Comparison of ENCODE assay signal across 9 mouse cellular contexts in genomic region chr2:141998901-141999300, GRCm38 (mm10).
A peak's percentile ranks its signal among the peaks of the same experiment; 100 is the strongest.
DNase-seq lines count a peak whose midpoint lies in the region; ATAC-seq lines count a peak whose summit lies in the region.
"Had no signal": no experiment of that assay in that cellular context is flagged by ENCODE, and none has a peak within 500 bp of the region (broad histone marks: within the 10 kb centered on the region; RNA-seq: fewer than 3 reads in every experiment).

No protein-coding gene starts in this region.

- no peaks in the 10 kb centered on the region for H3K36me3 ChIP-seq in limb, embryonic 13.5 days
- no peaks in the 10 kb centered on the region for H3K36me3 ChIP-seq in limb, embryonic 10.5 days
- H3K36me3 ChIP-seq in limb, embryonic 15.5 days, result no peaks in the 10 kb centered on the region
- H3K36me3 ChIP-seq in intestine, embryonic 16.5 days (ENCODE audit: control insufficient read depth, insufficient read depth, low read length), result no peaks in the 10 kb centered on the region
- H3K36me3 ChIP-seq: liver, embryonic 15.5 days had no signal

- 66% methylated on average over 6 of the region's 6 CpGs for WGBS in limb, embryonic 13.5 days
- 86% methylated on average over 6 of the region's 6 CpGs for WGBS in limb, embryonic 10.5 days
- WGBS in limb, embryonic 15.5 days, result 50% methylated on average over 6 of the region's 6 CpGs
- 85% methylated on average over 6 of the region's 6 CpGs for WGBS in intestine, embryonic 16.5 days

- peaks cover 15% of the 10 kb centered on the region for H3K4me1 ChIP-seq in limb, embryonic 13.5 days
- peaks cover 14% of the 10 kb centered on the region for H3K4me1 ChIP-seq in limb, embryonic 10.5 days
- peaks cover 7% of the 10 kb centered on the region; the same call in 1 of the 2 replicates for H3K4me1 ChIP-seq in limb, embryonic 15.5 days
- no peaks in the 10 kb centered on the region for H3K4me1 ChIP-seq in intestine, embryonic 16.5 days (ENCODE audit: control insufficient read depth, insufficient read depth, low read length)
- H3K4me1 ChIP-seq: liver, embryonic 15.5 days had no signal

- peak overlapping the region; percentile 10; the same call in 1 of the 2 replicates for H3K27ac ChIP-seq in limb, embryonic 13.5 days
- no peak overlapping the region for H3K27ac ChIP-seq in limb, embryonic 10.5 days
- H3K27ac ChIP-seq in limb, embryonic 15.5 days, result no peak overlapping the region
- no peak overlapping the region for H3K27ac ChIP-seq in intestine, embryonic 16.5 days (ENCODE audit: low read length)
- H3K27ac ChIP-seq: liver, embryonic 15.5 days had no signal

- H3K27me3 ChIP-seq in limb, embryonic 13.5 days, result peaks cover 3% of the 10 kb centered on the region; the same call in 1 of the 2 replicates
- no peaks in the 10 kb centered on the region for H3K27me3 ChIP-seq in limb, embryonic 10.5 days (ENCODE audit: low read depth, poor library complexity, severe bottlenecking)
- no peaks in the 10 kb centered on the region for H3K27me3 ChIP-seq in limb, embryonic 15.5 days
- H3K27me3 ChIP-seq in intestine, embryonic 16.5 days (replicated peaks; ENCODE audit: control insufficient read depth, insufficient read depth, low read length), result no peaks in the 10 kb centered on the region
- H3K27me3 ChIP-seq: liver, embryonic 15.5 days had no signal

- ATAC-seq in limb, embryonic 13.5 days (ENCODE audit: low FRiP score, low read depth), result no peak
- ATAC-seq in limb, embryonic 15.5 days (ENCODE audit: insufficient number of reproducible peaks, low FRiP score, low TSS enrichment, low read depth), result no peak
- no peak for ATAC-seq in activated CD4-positive, CD25-positive, alpha-beta regulatory T cell, adult 4 months
- no peak for ATAC-seq in intestine, embryonic 16.5 days

- H3K4me2 ChIP-seq in limb, embryonic 13.5 days (replicated peaks), result no peak overlapping the region; the same call in 1 of the 2 replicates
- H3K4me2 ChIP-seq in limb, embryonic 15.5 days, result 0 out of 2 replicates have a peak overlapping the region, but pooled peaks have one; percentile 5
- H3K4me2 ChIP-seq in intestine, embryonic 16.5 days (ENCODE audit: low read depth, low read length), result no peak overlapping the region
- H3K4me2 ChIP-seq: liver, embryonic 15.5 days had no signal

- H3K4me3 ChIP-seq in limb, embryonic 13.5 days, result no peak overlapping the region
- no peak overlapping the region for H3K4me3 ChIP-seq in limb, embryonic 10.5 days
- no peak overlapping the region for H3K4me3 ChIP-seq in limb, embryonic 15.5 days
- H3K4me3 ChIP-seq in intestine, embryonic 16.5 days (ENCODE audit: low read length), result no peak overlapping the region
- H3K4me3 ChIP-seq: liver, embryonic 15.5 days had no signal

- intact Hi-C loops in heart, postnatal 14 days (cut with DNase I), result no loop called here

- no peak overlapping the region for H3K9ac ChIP-seq in limb, embryonic 13.5 days
- no peak overlapping the region for H3K9ac ChIP-seq in limb, embryonic 15.5 days
- no peak overlapping the region for H3K9ac ChIP-seq in intestine, embryonic 16.5 days (ENCODE audit: low read depth, low read length)
- H3K9ac ChIP-seq: liver, embryonic 15.5 days had no signal

- DNase-seq in limb, embryonic 10.5 days (ENCODE audit: low spot score), result no peak
- peak; percentile 87 to 93 for DNase-seq in cerebellum, postnatal 10 days
- DNase-seq in heart, postnatal 14 days, result peak; percentile 50 to 53
- no peak for DNase-seq in adipocyte (ENCODE audit: low spot score)

- no peaks in the 10 kb centered on the region for H3K9me3 ChIP-seq in limb, embryonic 13.5 days
- no peaks in the 10 kb centered on the region for H3K9me3 ChIP-seq in limb, embryonic 10.5 days (replicated peaks)
- no peaks in the 10 kb centered on the region for H3K9me3 ChIP-seq in limb, embryonic 15.5 days
- no peaks in the 10 kb centered on the region for H3K9me3 ChIP-seq in intestine, embryonic 16.5 days (ENCODE audit: control insufficient read depth, low read length)
- H3K9me3 ChIP-seq: liver, embryonic 15.5 days had no signal

Comparison
In these comparisons a context has a peak if more than half of its experiments do, and no peak if none do; other contexts are left out.
1. DNase-seq: peak in cerebellum, postnatal 10 days (2 of 2) and heart, postnatal 14 days (2 of 2); none in limb, embryonic 10.5 days (single experiment) and adipocyte (single experiment).